Comparison of ENCODE assay signal across 19 mouse cellular contexts in genomic region chr1:180288872-180289468, GRCm38 (mm10). TPM values are rescaled to one million over a fixed set of nuclear protein-coding genes. Genes with fewer than 3 reads are reported as not detected.
A peak's percentile ranks its signal among the peaks of the same experiment; 100 is the strongest.
DNase-seq lines count a peak whose midpoint lies in the region; ATAC-seq lines count a peak whose summit lies in the region.
"Had no signal": no experiment of that assay in that cellular context is flagged by ENCODE, and none has a peak within 500 bp of the region (broad histone marks: within the 10 kb centered on the region; RNA-seq: fewer than 3 reads in every experiment).

No protein-coding gene starts in this region.

- peaks cover 30% of the 10 kb centered on the region for H3K4me1 ChIP-seq in hindbrain, embryonic 10.5 days (replicated peaks)
- peaks cover 9% of the 10 kb centered on the region for H3K4me1 ChIP-seq in hindbrain, embryonic 13.5 days (replicated peaks)
- peaks cover 25% of the 10 kb centered on the region for H3K4me1 ChIP-seq in lung, embryonic 16.5 days (replicated peaks; ENCODE audit: control insufficient read depth, insufficient read depth, low read length)

- 87% methylated on average over 7 of the region's 7 CpGs for WGBS in hindbrain, embryonic 10.5 days
- 85% methylated on average over 7 of the region's 7 CpGs for WGBS in hindbrain, embryonic 13.5 days
- WGBS in lung, embryonic 16.5 days: 66% methylated on average over 7 of the region's 7 CpGs

- no peaks in the 10 kb centered on the region for H3K36me3 ChIP-seq in hindbrain, embryonic 10.5 days
- H3K36me3 ChIP-seq in hindbrain, embryonic 13.5 days: no peaks in the 10 kb centered on the region
- no peaks in the 10 kb centered on the region for H3K36me3 ChIP-seq in lung, embryonic 16.5 days (ENCODE audit: control insufficient read depth, insufficient read depth, low read length)
- H3K36me3 ChIP-seq: embryonic facial prominence, embryonic 13.5 days; forebrain, embryonic 10.5 days; hindbrain, embryonic 15.5 days; limb, embryonic 13.5 days had no signal

- no peak for ATAC-seq in hindbrain, embryonic 13.5 days (ENCODE audit: low FRiP score)
- ATAC-seq in lung, embryonic 16.5 days (ENCODE audit: low read depth): peak; percentile 78
- ATAC-seq in common myeloid progenitor, adult 5-6 weeks (replicated peaks; ENCODE audit: low read depth, poor library complexity, severe bottlenecking): peak; percentile 39
- ATAC-seq in megakaryocyte progenitor cell, adult 5-6 weeks (replicated peaks; ENCODE audit: poor library complexity): peak; percentile 51

- no peak overlapping the region for H3K4me2 ChIP-seq in hindbrain, embryonic 13.5 days
- H3K4me2 ChIP-seq in lung, embryonic 16.5 days (ENCODE audit: low read depth, low read length): no peak overlapping the region
- H3K4me2 ChIP-seq: embryonic facial prominence, embryonic 13.5 days; hindbrain, embryonic 15.5 days; limb, embryonic 13.5 days had no signal

- no peak for DNase-seq in hindbrain, embryonic 10.5 days (ENCODE audit: low spot score)
- no peak for DNase-seq in lung, postnatal 14 days
- no peak for DNase-seq in cerebellum, postnatal 36 days
- no peak for DNase-seq in layer of hippocampus, postnatal 14 days (ENCODE audit: low spot score in 2 of 2)
- DNase-seq: adrenal gland, postnatal 36 days; B cell, adult 2 months; cerebellum, postnatal 25 days; heart, adult 18-20 months; right cerebral cortex, postnatal 25 days had no signal

- peak overlapping the region; percentile 37 for H3K27ac ChIP-seq in hindbrain, embryonic 10.5 days
- no peak overlapping the region for H3K27ac ChIP-seq in hindbrain, embryonic 13.5 days
- H3K27ac ChIP-seq in lung, embryonic 16.5 days (ENCODE audit: low read length): 0 out of 2 replicates have a peak overlapping the region, but pooled peaks have one; percentile 5
- H3K27ac ChIP-seq: embryonic facial prominence, embryonic 13.5 days; forebrain, embryonic 10.5 days; hindbrain, embryonic 15.5 days; left cerebral cortex, adult 2 months; limb, embryonic 13.5 days; macrophage had no signal

- H3K27me3 ChIP-seq in hindbrain, embryonic 10.5 days (ENCODE audit: insufficient read depth, poor library complexity, severe bottlenecking): no peaks in the 10 kb centered on the region
- H3K27me3 ChIP-seq in hindbrain, embryonic 13.5 days: peaks cover 5% of the 10 kb centered on the region; the same call in 1 of the 2 replicates
- no peaks in the 10 kb centered on the region for H3K27me3 ChIP-seq in lung, embryonic 16.5 days (ENCODE audit: control insufficient read depth, insufficient read depth, low read depth, low read length)
- H3K27me3 ChIP-seq: embryonic facial prominence, embryonic 13.5 days; hindbrain, embryonic 15.5 days; limb, embryonic 13.5 days had no signal

- no peak overlapping the region for H3K9ac ChIP-seq in hindbrain, embryonic 13.5 days
- no peak overlapping the region for H3K9ac ChIP-seq in lung, embryonic 16.5 days (ENCODE audit: low read length)
- H3K9ac ChIP-seq: embryonic facial prominence, embryonic 13.5 days; hindbrain, embryonic 15.5 days; limb, embryonic 13.5 days had no signal

- no peak overlapping the region for H3K4me3 ChIP-seq in hindbrain, embryonic 10.5 days
- no peak overlapping the region for H3K4me3 ChIP-seq in hindbrain, embryonic 13.5 days
- no peak overlapping the region for H3K4me3 ChIP-seq in lung, embryonic 16.5 days (ENCODE audit: low read length)
- H3K4me3 ChIP-seq: embryonic facial prominence, embryonic 13.5 days; forebrain, embryonic 10.5 days; hindbrain, embryonic 15.5 days; left cerebral cortex, adult 2 months; limb, embryonic 13.5 days had no signal

- H3K9me3 ChIP-seq in hindbrain, embryonic 10.5 days: no peaks in the 10 kb centered on the region
- no peaks in the 10 kb centered on the region for H3K9me3 ChIP-seq in hindbrain, embryonic 13.5 days
- H3K9me3 ChIP-seq in lung, embryonic 16.5 days (ENCODE audit: control insufficient read depth, low read length): no peaks in the 10 kb centered on the region
- H3K9me3 ChIP-seq: embryonic facial prominence, embryonic 13.5 days; forebrain, embryonic 10.5 days; hindbrain, embryonic 15.5 days; limb, embryonic 13.5 days had no signal

RNA-seq across cellular contexts. Expression of gene Psen2, which starts 25.7 kb away (rescaled TPM):
- 6.8 and 8.3 TPM in 2 replicates for polyA plus RNA-seq in hindbrain, embryonic 10.5 days (2016; fragmentation: Nextera tagmentation; extraction: Ambion mirVana)
- 11.5 and 12.3 TPM in 2 replicates for polyA plus RNA-seq in hindbrain, embryonic 13.5 days (2015; fragmentation: Nextera tagmentation; extraction: Ambion mirVana)
- 13.2 and 14.6 TPM in 2 replicates for polyA plus RNA-seq in lung, embryonic 16.5 days (2015; fragmentation: Nextera tagmentation; extraction: Ambion mirVana)
- 20.8 and 24.3 TPM in 2 replicates for total RNA-seq in common myeloid progenitor, adult 5-6 weeks (2017)
- 18.9 and 19.5 TPM in 2 replicates for total RNA-seq in megakaryocyte progenitor cell, adult 5-6 weeks (2015)
- 24.9 and 27.2 TPM in 2 replicates for total RNA-seq in megakaryocyte progenitor cell, adult 5-6 weeks (2017)
- total RNA-seq in layer of hippocampus, postnatal 14 days (2021): 10 to 100 TPM; 21.7 to 25.0 TPM

RNA-seq across cellular contexts. Expression of gene Itpkb, which starts 41.3 kb away (rescaled TPM):
- polyA plus RNA-seq in hindbrain, embryonic 10.5 days (2016; fragmentation: Nextera tagmentation; extraction: Ambion mirVana): 3.7 and 4.2 TPM in 2 replicates
- polyA plus RNA-seq in hindbrain, embryonic 13.5 days (2015; fragmentation: Nextera tagmentation; extraction: Ambion mirVana): 2.6 and 3.4 TPM in 2 replicates
- polyA plus RNA-seq in lung, embryonic 16.5 days (2015; fragmentation: Nextera tagmentation; extraction: Ambion mirVana): 9.4 and 10.6 TPM in 2 replicates
- 10.2 and 15.9 TPM in 2 replicates for total RNA-seq in common myeloid progenitor, adult 5-6 weeks (2017)
- 10.8 and 12.3 TPM in 2 replicates for total RNA-seq in megakaryocyte progenitor cell, adult 5-6 weeks (2015)
- total RNA-seq in megakaryocyte progenitor cell, adult 5-6 weeks (2017): 9.6 and 11.7 TPM in 2 replicates
- total RNA-seq in layer of hippocampus, postnatal 14 days (2021): 10 to 100 TPM; 18.4 to 22.3 TPM
